Mouse (Mus musculus): ENCODE measurements around the gene Hirip3. TPM values are rescaled to one million over a fixed set of nuclear protein-coding genes. Genes with fewer than 3 reads are reported as not detected.
A peak's percentile ranks its signal among the peaks of the same experiment; 100 is the strongest.

The Hirip3 gene
- polyA plus RNA-seq, 1 experiment: 65.1 TPM

DNA sequence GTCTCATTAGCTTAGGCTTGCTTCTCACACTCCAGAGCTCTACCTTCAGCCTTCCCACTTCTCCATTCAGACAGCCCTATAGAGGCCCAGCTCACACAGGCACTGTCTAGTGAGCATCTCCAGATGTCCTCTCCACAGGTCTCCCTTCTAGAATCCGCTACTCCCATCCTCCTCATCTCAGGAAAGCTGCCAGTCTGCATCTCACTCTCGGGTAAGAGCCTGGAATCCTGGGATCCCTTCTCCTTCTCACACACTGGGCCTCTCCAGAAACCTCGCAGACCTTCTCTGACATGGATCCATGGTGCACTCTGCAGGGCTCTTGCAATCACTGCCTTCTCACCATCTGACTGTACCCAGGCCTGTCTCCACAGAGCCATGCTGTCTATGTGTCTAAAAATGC, 6.1 kb upstream of the Hirip3 start:
- no peak for DNase-seq (ENCODE audit: low read depth)
- no peak for TF ChIP-seq CTCF (IDR thresholded peaks at IDR 0.05; ENCODE audit: borderline replicate concordance, extremely low read depth, insufficient read depth, insufficient read length)
- no peak for TF ChIP-seq POLR2A (IDR thresholded peaks at IDR 0.05; ENCODE audit: borderline replicate concordance, extremely low read depth, insufficient read depth, insufficient read length, poor library complexity, severe bottlenecking)

DNA sequence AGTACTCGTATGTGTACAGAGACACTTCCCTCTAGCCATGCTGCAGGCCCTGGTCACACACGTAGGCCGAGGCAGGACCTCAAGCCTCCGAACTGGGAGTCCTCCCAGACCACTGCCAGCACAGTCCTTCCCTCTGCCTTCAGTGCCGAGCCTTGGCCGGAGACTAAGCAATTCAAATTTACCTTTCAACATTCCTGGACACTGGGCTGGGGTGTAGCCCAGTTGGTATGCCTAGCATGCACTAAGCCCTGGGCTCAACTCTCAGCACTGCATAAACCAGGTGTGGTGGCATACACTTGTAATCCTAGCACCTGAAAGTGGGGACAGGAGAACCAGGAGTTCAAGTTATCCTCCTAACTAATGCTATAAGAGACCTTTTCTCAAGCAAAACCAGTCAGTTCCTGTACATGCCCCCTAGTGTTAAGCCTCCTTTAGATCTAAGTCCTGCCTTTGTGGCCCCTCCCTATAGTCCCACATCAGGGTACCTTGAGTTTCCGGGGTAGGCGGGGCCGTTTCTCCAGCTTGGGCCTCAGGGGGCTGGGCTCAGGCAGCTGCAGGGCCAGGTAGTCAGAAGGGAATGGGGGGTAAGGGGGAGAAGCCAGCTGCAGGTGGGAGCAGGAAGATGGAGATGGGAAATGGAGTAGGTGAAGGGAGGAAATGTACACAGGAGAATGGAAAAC, 4.9 kb upstream of the Hirip3 start:
- no peak for TF ChIP-seq POLR2A (IDR thresholded peaks at IDR 0.05; ENCODE audit: borderline replicate concordance, extremely low read depth, insufficient read depth, insufficient read length, poor library complexity, severe bottlenecking)
- TF ChIP-seq CTCF (IDR thresholded peaks at IDR 0.05; ENCODE audit: borderline replicate concordance, extremely low read depth, insufficient read depth, insufficient read length): no peak
- DNase-seq (ENCODE audit: low read depth): no peak

DNA sequence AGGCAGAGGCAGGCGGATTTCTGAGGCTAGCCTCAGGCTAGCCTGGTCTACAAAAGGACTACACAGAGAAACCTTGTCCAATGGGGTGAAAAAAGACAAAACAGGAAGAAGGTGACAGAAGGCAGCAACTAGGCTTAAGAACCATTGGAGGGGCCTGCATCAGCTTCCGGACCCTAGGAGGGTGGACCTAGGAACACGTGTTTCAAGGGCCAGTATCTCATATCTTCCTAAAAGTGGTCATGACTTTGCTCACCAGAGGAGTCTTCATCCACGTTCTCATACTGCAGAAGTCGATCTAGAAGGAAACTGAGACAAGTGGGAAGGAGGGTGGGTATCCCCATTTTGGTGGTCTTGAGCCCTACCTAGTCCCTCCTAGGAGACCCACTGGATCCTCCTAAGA, 785 bp upstream of the Hirip3 start:
- DNase-seq (ENCODE audit: low read depth): no peak
- no peak for TF ChIP-seq CTCF (IDR thresholded peaks at IDR 0.05; ENCODE audit: borderline replicate concordance, extremely low read depth, insufficient read depth, insufficient read length)
- no peak for TF ChIP-seq POLR2A (IDR thresholded peaks at IDR 0.05; ENCODE audit: borderline replicate concordance, extremely low read depth, insufficient read depth, insufficient read length, poor library complexity, severe bottlenecking)

DNA sequence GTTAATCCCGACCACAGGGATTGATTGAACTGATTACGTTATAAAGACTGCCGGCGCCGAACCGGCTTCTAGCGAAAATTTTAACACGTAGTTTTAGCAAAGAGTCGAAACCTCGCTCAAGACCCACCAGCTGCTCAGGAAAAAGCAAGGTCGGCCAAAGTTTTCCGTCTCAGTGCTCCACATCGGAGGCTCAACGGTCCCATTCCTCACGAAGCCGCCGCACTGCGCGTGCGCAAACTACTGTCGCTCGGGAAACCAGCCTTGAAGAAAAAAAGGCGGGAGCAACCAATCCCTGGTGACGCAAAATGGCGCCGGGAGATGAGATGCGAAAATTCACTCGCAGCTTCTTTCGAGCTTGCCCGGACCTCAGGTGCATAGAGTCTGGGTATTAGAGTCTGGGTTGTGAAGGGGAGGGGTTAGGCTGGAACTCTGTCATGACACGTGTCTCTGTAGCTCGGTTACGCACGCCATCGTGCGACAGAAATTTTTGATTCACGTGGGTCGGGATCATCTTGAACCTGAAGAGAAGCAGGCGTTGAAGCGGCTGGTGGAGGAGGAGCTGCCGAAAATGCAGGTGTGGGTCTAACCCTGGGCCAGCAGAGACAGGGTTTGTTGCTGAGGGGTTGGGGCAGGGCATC, 494 bp downstream of the Hirip3 start, which contains the start of gene Ino80e:
Gene Ino80e, minus strand, starts transcription at position 231 of the 638 bp plus-strand sequence.
- DNase-seq (ENCODE audit: low read depth): peak; percentile 98
- TF ChIP-seq CTCF (IDR thresholded peaks at IDR 0.05; ENCODE audit: borderline replicate concordance, extremely low read depth, insufficient read depth, insufficient read length) (no peak), POLR2A (IDR thresholded peaks at IDR 0.05; ENCODE audit: borderline replicate concordance, extremely low read depth, insufficient read depth, insufficient read length, poor library complexity, severe bottlenecking) (peak; percentile 35; the same call in 1 of the 2 replicates)

DNA sequence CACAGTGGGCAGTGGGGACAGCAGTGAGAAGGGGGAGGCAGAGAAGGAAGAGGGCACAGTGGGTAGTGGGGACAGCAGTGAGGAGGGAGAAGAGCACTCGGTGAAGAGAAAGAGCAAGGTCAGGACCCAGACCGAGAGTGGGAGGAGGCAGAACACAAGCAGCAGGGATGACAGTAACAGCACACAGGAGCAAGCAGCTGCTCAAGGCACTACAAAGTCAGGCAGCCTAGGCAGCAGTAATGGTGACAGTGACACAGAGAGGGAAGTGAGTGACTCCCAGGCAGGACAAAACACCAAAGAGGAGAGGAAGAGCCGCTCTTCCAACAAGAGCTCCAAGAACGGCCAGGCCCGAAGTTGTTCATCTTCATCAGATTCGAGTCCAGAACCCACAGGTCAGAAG, 2.0 kb downstream of the Hirip3 start:
- TF ChIP-seq POLR2A (IDR thresholded peaks at IDR 0.05; ENCODE audit: borderline replicate concordance, extremely low read depth, insufficient read depth, insufficient read length, poor library complexity, severe bottlenecking): no peak
- TF ChIP-seq CTCF (IDR thresholded peaks at IDR 0.05; ENCODE audit: borderline replicate concordance, extremely low read depth, insufficient read depth, insufficient read length): no peak

DNA sequence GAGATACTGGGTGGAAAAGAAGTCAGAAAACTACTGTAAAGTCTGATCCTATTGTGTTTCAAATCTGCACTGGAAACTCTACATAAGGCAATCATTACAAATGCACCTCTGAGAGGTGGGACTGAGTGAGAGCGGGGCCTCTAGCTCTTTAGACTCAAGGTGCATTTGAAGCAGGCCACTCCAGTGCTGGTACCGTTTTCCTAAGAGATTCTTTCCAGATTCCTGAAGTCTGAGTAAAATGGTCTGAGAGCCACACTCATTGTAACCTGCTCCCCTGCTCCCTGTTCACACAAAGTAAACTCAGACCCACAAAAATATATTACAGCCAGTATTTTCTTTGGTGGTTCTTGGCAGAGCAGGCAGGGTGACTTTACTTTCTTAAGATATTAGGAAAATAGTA, 5.8 kb downstream of the Hirip3 start:
- no peak for TF ChIP-seq POLR2A (IDR thresholded peaks at IDR 0.05; ENCODE audit: borderline replicate concordance, extremely low read depth, insufficient read depth, insufficient read length, poor library complexity, severe bottlenecking)
- no peak for TF ChIP-seq CTCF (IDR thresholded peaks at IDR 0.05; ENCODE audit: borderline replicate concordance, extremely low read depth, insufficient read depth, insufficient read length)
- DNase-seq (ENCODE audit: low read depth): no peak

More for the DNA sequence above, 2.0 kb downstream of the Hirip3 start:
- no peak for DNase-seq (ENCODE audit: low read depth)

DNA sequence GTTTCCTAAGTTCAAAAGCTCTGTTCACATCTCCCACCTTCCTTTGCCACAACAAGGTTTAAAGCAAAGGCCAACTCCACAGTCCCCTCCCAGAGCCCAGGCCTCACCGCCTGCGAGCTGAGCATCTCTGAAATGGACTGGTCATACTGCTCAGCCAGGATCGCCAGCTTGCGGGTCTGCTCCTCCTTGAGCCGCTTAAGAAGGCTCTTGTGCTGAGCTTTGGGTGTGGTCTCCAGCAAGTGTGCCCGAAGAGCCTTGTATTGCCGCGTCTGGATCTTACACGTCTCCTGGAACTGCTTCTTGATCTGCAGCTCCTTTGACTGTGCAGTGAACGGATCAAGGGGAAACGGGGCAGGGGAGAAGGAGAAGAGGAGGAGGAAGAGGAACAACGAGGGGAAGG, 6.2 kb downstream of the Hirip3 start:
- no peak for TF ChIP-seq POLR2A (IDR thresholded peaks at IDR 0.05; ENCODE audit: borderline replicate concordance, extremely low read depth, insufficient read depth, insufficient read length, poor library complexity, severe bottlenecking)
- DNase-seq (ENCODE audit: low read depth): no peak

DNA sequence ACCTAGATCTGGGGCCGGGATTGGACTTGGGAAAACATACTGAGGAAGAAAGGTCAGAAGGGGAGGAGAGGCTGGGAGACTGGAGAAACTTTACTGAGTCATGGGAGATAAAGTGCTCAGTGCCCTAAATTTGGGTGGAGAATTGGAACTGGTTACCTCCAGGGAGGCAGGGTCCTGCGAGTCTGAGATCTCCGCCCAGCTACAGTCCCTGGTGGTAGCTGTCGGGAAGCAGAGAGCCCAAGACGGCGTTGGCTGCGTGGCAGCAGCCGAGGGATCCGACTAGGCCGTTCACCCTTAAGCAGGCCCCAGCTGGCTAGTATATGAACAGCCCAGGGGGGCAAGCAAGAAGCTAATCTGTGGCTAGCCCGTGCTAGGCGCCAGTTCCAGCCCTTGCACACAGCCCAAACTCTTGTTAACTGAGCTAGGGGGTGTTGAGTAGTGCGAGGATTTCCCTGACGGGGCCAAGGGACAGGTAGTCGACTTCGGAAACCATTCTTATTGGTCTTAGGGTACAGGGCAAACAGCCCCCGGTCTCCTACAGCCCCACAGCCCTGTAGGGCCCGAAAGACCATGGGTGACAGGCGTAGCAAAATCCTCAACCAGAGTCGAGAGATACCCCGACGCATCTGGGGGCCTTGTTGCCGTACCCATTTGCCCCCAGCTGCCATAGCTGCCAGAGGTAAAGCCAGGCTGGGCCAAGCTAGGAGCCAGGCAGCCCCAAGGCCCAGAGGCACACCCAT, 8.2 kb downstream of the Hirip3 start:
- TF ChIP-seq CTCF (IDR thresholded peaks at IDR 0.05; ENCODE audit: borderline replicate concordance, extremely low read depth, insufficient read depth, insufficient read length) (no peak), POLR2A (IDR thresholded peaks at IDR 0.05; ENCODE audit: borderline replicate concordance, extremely low read depth, insufficient read depth, insufficient read length, poor library complexity, severe bottlenecking) (no peak)

DNA sequence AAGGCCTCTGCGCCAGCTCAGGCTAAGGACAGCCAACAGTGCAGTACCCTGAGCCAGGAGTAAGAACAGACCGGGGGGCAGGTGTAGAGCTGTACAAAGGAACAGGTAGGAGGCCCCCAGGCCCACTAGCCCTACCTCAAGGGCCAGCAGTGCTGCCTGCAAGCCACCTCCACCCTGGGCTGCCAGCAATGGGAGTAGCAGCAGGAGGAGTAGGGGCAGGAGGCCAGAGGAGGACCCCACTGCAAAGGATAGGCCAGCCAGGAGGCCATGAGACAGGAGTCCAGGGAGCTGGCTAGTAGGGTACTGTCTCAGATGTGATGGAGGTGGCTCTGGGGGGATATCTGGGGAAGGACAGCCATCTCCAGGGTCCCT, 8.7 kb downstream of the Hirip3 start:
- TF ChIP-seq POLR2A (IDR thresholded peaks at IDR 0.05; ENCODE audit: borderline replicate concordance, extremely low read depth, insufficient read depth, insufficient read length, poor library complexity, severe bottlenecking) (no peak), CTCF (IDR thresholded peaks at IDR 0.05; ENCODE audit: borderline replicate concordance, extremely low read depth, insufficient read depth, insufficient read length) (no peak)

More for the DNA sequence above, 8.2 kb downstream of the Hirip3 start:
- no peak for DNase-seq (ENCODE audit: low read depth)

DNA sequence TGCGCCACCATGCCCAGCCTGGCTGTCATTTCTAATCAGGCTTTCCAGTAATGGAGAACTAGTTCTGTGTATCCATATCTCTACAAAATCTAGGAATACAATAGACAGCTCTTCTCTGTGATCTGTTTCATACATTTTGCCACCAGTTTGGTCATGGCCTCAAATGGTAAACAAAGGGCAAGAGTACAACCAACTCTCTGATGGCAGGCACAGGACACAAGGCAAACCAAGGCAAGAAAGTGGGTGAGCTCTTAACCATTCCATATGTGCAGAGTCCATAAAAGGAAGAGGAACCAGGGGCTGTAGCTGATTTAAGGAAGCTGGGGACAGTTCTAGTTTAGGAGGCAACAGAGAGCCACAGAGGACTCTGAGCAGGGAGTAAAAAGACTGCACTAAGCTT, 15.5 kb downstream of the Hirip3 start:
- TF ChIP-seq CTCF (IDR thresholded peaks at IDR 0.05; ENCODE audit: borderline replicate concordance, extremely low read depth, insufficient read depth, insufficient read length) (no peak), POLR2A (IDR thresholded peaks at IDR 0.05; ENCODE audit: borderline replicate concordance, extremely low read depth, insufficient read depth, insufficient read length, poor library complexity, severe bottlenecking) (no peak)
- DNase-seq (ENCODE audit: low read depth): no peak

More for the DNA sequence above, 8.7 kb downstream of the Hirip3 start:
- DNase-seq (ENCODE audit: low read depth): no peak

DNA sequence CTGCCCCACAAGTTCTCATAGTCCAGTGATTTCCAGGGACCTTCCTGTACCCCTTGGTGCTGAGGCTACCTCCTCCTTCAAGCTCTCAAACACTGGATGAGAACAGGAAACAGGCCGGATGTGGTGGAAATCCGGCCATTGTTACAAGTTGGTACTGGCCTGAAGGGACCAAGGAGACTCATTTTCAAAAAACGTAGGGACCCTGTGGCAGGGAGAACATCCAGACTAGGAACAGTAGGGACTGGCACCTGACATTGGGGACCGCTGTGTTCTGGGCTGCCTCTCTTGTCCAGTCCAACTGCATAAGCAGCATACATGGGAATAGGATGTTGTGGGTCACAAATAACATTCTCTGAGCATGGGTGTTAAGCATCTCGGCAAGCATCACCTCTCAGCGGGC, 19.3 kb downstream of the Hirip3 start:
- DNase-seq (ENCODE audit: low read depth): no peak

More for the DNA sequence above, 19.3 kb downstream of the Hirip3 start:
- TF ChIP-seq CTCF (IDR thresholded peaks at IDR 0.05; ENCODE audit: borderline replicate concordance, extremely low read depth, insufficient read depth, insufficient read length) (no peak), POLR2A (IDR thresholded peaks at IDR 0.05; ENCODE audit: borderline replicate concordance, extremely low read depth, insufficient read depth, insufficient read length, poor library complexity, severe bottlenecking) (no peak)

All from brain, embryonic 14.5 days (tissue).